Mouse (Mus musculus): ENCODE measurements around the gene Sec1.

- TF ChIP-seq ZC3H11A (IDR thresholded peaks at IDR 0.05; ENCODE audit: borderline replicate concordance, low read depth, low read length): no peak
- TF ChIP-seq HCFC1 (IDR thresholded peaks at IDR 0.05; ENCODE audit: borderline replicate concordance, insufficient read depth, low read length): no peak
- TF ChIP-seq ZNF384 (IDR thresholded peaks at IDR 0.05; ENCODE audit: low read depth, low read length): no peak
- TF ChIP-seq MAFK (IDR thresholded peaks at IDR 0.05; ENCODE audit: insufficient read depth, low read depth, low read length): no peak
- no peak for TF ChIP-seq CHD2 (IDR thresholded peaks at IDR 0.05; ENCODE audit: low read depth, low read length)
Observed at GRCm38 (mm10) chr7:45649351-45649750, 44.9 kb downstream of the Sec1 start.
